Mouse (Mus musculus): ENCODE measurements around the gene Gas2l2.

The Gas2l2 gene

DNA sequence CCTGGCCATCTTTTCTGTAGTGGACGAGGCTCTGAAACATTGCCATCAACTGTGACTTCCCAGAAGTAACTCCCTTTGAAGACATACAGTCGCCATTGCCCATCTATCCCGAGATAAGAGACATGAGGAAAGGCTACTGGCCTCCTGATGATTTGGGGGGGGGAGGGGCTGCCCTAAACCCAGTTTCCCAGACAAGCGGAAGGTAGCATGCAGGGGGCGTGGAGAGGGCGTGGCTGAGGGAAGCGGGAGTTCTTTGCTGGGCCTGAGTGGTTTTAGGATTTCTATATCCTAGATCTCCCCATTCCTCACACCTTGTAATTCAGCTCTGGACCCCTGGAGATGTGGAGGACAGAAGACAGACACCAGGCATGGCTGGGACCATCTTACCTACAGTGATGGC lies 14.6 kb upstream of the Gas2l2 start:
- no peak for DNase-seq (ENCODE audit: low read depth, low spot score)

- DNase-seq (ENCODE audit: low read depth, low spot score), result peak; percentile 78
Measured at GRCm38 (mm10) chr11:83442596-83443267, 13.5 kb upstream of the Gas2l2 start.

GRCm38 (mm10) chr11:83441235-83441634 lies 12.0 kb upstream of the Gas2l2 start:
- DNase-seq (ENCODE audit: low read depth, low spot score), result no peak

DNA sequence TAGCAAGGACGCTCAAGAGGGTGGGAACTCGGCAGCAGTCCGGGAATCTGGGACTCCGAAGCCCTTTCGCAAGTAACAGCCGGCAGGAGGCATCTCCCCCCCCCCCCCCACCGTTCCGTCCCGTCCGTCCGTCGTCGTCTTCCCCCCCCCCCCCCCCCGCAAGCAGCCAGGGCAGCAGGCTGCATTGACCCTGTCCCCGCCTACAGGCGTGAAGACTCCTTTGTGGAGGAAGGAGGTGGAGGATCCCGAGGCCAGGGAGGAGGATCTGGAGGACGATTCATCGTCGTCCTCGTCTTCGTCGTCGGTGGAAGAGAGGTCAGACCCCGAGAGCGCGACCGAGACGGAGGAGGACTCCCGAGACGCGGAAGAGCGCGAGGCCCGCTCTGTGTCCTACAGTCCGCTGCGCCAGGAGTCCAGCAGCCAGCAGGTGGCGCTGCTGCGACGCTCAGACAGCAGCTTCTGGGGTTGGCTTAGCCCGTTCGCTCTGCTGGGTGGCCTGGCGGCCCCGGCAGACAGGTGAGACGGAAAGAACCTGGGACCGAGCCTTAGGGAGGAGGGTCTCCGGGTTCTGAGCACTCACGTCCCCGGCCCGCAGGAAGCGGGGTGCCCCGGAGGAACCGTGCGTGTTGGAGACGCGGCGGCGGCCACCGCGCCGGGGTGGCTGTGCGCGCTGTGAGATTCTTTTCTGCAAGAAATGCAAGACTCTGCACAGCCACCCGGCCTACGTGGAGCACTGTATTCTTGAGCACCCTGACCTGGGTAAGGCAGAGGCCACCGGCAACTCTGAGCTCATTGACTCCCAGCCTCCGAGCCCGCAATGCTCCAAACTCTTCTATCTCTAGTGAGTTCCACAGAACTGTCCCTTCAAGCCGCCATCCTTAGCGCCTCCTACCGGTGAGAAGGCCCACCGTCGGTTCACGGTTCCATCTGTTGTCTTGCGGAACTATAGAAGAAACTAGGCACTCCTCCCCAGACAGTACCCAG lies 11.1 kb upstream of the Gas2l2 start:
- DNase-seq (ENCODE audit: low read depth, low spot score), result peak; percentile 98

DNA sequence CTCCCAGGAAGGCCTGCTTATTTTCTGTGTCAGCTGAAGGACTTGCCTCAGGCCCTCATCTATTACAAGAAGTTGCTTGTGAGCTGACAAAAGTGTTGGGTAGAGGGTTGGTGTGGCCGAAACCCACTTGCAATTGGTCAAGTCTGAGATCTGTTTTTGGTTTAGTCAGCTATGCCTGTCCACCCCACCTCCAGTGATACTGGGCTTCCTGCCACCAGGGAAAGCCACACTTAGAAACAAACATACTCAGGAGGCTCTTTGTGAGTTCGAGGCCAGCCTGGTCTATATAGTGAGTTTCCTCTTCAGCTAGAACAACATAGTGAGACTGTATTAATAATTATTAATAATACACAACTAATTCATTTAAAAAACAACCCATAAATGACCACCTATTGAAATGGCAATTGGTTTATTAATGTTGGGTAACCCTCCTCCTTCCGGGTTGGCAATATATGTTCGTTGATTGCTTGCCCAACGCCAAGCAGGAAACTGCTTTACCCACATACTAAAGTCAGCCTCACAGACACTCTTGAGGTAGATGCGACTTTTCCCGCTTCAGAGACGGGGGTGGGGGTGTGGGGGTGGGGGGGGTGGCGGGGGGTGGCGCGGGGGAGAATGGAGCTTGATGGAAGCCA lies 10.3 kb upstream of the Gas2l2 start:
- DNase-seq (ENCODE audit: low read depth, low spot score), result peak; percentile 41

DNA sequence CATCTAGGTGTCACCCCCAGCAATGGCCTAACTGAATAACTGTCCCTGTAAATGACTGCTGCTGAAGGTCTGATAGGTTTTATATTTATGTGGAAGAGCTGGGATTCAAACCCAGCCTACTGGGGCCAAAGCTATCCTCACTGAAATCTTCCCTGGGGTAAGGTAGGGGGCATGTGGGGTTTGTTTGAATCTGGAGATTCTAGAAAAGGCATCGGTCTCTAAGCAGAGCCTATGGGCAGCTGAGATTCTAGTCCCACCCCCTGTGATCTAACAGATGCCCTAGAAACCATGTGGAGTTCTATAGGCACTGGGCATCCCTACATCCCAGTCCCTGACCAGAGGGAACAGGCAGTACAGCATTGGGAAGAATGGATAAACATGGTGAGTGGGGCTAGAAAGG lies 8.1 kb upstream of the Gas2l2 start, which contains the start of gene 1700020L24Rik:
1700020L24Rik (plus strand) TSS at position 301 of the 400 bp plus-strand sequence.
- no peak for DNase-seq (ENCODE audit: low read depth, low spot score)

GRCm38 (mm10) chr11:83432533-83432932 lies 3.3 kb upstream of the Gas2l2 start:
- DNase-seq (ENCODE audit: low read depth, low spot score), result no peak

GRCm38 (mm10) chr11:83426964-83427363 lies 2.3 kb downstream of the Gas2l2 start:
- DNase-seq (ENCODE audit: low read depth, low spot score), result peak; percentile 30

DNA sequence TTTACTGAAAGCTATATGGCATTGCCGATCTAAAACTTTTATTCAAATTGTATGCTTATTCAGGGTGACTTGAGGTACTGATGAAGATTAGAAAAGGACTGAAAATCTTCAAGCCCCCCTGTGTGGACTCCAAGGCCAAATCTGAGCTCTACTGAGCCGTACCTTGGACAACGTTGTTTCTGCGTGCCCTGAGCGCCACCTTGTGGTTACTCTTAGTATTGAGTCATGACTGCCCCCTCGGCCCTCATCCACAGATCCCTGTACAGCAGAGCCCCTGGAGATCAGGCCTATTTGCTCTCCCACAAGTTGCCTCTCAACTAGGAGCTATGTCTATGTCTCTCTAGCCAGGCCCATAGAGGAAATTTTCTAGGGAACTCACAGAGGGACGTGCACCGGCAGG lies 4.6 kb downstream of the Gas2l2 start:
- peak; percentile 83 for DNase-seq (ENCODE audit: low read depth, low spot score)

- DNase-seq (ENCODE audit: low read depth, low spot score), result peak; percentile 79
Measured at GRCm38 (mm10) chr11:83421305-83421704, 8.0 kb downstream of the Gas2l2 start.

DNA sequence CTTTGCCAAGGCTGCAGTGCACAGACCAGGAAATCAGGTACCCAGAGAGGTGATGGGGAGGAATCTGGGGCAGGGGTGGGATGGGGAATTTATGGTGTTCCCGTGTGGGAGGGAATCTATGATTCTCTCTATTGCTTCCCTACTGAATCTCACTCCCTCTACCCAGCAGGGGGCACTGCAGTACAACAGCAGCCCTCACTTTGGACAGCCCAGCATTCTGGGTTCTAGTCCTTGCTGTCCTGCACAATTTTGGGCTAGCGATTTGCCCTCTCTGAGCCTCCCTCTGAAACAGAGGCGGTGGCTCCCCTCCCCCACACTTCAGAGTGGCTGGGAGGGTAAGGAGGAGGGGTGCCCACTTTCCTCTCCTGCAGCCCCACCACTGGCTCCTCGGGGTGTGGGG lies 8.9 kb downstream of the Gas2l2 start:
- peak; percentile 25 for DNase-seq (ENCODE audit: low read depth, low spot score)

GRCm38 (mm10) chr11:83418566-83418965 lies 10.7 kb downstream of the Gas2l2 start:
- DNase-seq (ENCODE audit: low read depth, low spot score), result no peak

- no peak for DNase-seq (ENCODE audit: low read depth, low spot score)
Measured at GRCm38 (mm10) chr11:83417708-83418107, 11.5 kb downstream of the Gas2l2 start.

DNA sequence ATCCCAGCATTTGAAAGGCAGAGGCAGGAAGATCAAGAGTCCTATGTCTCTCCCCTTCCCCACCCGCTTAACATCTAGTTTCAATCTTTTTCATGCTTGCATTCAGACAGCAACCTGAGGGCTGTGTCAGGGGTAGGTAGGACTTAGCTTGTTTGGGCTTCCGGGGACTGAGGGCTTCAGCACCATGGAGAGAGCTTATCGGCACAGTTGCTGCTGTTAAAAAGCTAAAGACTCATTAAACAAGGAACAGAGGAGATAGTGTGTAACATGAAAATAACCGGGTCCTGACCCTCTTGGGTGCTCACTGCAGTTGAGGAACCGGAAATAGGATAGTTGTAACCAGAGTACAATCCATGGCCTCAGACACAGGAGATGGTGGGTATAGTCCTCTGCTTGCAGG lies 12.2 kb downstream of the Gas2l2 start:
- DNase-seq (ENCODE audit: low read depth, low spot score), result peak; percentile 63

DNA sequence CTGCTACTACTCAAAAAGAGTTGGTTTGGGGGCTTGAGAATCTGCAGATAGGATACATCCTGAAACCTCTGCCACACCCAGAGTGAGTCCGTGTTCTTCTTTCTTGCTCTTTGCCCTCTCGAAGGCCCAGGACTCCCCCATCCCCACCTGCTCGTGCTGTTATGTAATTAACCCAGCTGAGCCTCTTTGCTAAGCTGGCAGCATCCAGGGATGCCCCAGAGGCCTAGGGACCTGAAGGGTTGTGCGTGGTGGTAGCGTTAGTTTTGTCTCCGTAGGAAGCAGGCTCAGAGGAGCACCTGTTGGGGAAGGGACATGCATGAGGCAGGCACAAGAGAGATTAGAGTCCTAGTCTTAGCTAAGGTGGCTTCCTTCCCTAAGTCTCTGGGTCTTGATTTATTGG lies 18.7 kb downstream of the Gas2l2 start:
- DNase-seq (ENCODE audit: low read depth, low spot score), result no peak

DNA sequence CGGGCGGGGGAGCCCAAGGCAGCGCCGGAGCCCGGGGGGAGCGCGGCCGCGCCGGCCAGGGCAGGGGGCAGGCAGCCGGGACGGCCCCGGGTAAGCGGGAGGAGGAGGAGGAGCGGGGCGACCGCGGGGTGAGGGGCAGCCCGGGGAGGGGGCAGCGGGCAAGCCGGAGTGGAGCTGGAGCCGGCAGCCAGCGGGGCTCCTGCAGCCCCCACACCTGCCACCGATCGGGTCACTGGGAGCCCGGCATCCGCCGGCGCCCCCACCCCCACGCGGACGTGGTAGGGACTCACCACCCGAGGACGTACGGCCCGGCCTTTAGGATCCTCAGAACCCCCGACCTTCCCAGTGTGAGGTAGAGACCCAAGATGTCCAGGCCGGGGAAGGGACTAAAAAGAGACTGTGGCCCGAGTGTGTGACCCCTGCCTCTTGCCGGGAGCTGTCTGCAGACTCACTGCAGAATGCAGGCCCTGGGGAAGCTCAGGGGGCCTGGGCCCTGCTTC lies 19.4 kb downstream of the Gas2l2 start:
- no peak for DNase-seq (ENCODE audit: low read depth, low spot score)

DNA sequence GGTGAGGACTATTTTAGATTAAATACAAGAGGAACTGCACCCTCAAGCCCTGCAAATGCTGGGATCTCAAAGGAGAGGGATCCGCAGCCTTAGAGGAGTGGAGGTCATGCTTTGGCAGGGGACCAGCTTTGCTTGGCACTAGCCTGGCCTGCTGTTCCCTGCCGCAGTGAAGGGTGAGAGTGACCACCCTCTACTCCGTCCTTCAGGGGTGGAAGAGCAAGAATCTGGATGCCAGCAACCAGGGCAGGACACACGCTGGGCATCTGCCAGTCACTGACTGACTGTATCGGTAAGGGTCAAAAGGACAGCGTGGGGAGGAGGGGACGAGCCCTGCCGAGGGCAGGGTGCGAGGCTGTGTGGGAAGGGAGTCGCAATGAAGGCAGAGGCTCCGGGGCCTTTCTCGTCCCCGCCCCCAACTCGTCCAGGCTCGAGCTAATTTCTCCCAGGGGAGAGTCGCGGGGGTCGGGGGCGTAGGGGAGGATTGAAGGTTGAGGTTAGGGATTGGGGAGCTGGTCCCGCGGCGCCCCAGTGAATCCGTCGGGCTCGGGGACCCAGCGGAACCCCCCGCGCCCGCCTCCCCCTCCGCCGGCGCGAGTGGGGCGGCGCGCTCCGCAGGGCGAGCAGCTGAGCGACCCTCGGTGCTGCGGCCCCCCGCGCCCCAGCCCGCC lies 20.0 kb downstream of the Gas2l2 start, which contains the start of gene Rasl10b:
Rasl10b (plus strand) TSS at position 51 of the 668 bp plus-strand sequence.
- no peak for DNase-seq (ENCODE audit: low read depth, low spot score)

GRCm38 (mm10) chr11:83408242-83408641 lies 21.0 kb downstream of the Gas2l2 start:
- no peak for DNase-seq (ENCODE audit: low read depth, low spot score)

- DNase-seq (ENCODE audit: low read depth, low spot score), result no peak
Measured at GRCm38 (mm10) chr11:83406391-83406790, 22.9 kb downstream of the Gas2l2 start.

GRCm38 (mm10) chr11:83403787-83404186 lies 25.5 kb downstream of the Gas2l2 start:
- DNase-seq (ENCODE audit: low read depth, low spot score), result no peak

DNA sequence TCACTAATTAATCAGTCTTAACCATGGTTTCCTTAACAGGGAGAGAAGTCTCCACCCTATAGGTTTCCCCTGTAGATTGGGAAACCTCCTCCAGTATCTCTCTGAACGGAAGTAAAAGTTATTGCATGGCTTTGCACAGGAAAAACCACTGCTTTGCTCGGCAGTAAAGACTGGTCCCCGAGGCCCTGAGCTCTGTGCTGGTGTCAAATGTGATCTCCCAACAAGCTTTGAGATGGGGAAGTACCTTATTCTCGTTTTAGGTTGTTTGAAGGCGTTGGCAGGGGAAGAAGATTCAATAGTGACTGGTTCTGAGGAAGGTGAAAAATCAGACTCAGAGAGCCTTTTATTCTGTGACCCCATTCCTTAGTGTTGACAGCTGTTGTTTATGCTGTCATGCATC lies 30.5 kb downstream of the Gas2l2 start:
- DNase-seq (ENCODE audit: low read depth, low spot score), result no peak
